19 mouse cellular contexts compared by ENCODE assay signal in the genomic region with DNA sequence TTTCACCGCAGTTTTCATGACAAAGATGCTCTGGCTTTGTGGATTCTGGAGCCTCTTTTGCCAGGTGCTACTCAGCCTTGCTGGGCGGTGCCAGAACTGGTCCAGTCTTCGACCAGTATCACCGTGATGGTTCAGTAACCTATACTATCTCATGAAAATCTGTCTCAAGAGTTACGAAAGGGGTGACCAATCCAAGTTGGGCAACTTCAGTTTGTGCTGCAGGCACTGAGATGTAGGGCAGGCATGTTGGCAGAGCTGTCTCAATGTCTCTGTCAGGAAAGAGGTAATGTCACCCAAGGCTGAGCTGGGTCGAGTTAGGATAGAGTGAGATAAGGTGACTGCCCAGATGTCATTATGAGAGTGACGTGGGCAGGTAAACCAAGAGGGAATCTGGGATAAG.
"Had no signal": no experiment of that assay in that cellular context is flagged by ENCODE, and none has a peak within 500 bp of the region (broad histone marks: within the 10 kb centered on the region; RNA-seq: fewer than 3 reads in every experiment).

No protein-coding gene starts in this region.

- ATAC-seq: liver, postnatal 0 days; lung, postnatal 0 days; midbrain, embryonic 16.5 days had no signal

- DNase-seq: liver, postnatal 0 days; lung, adult 2 months; lung, postnatal 14 days; lung, postnatal 36 days; midbrain, embryonic 14.5 days; right cerebral cortex, postnatal 14 days; spleen, adult 18-20 months; thymus, adult 18-20 months; thymus, postnatal 14 days; thymus, postnatal 36 days had no signal

- H3K27ac ChIP-seq: liver, embryonic 15.5 days; lung, embryonic 15.5 days; macrophage; neural tube, embryonic 13.5 days; neural tube, embryonic 15.5 days had no signal

- H3K4me3 ChIP-seq: liver, embryonic 15.5 days; lung, embryonic 15.5 days; megakaryocyte, embryonic 14.5 days; myocyte; neural tube, embryonic 13.5 days; neural tube, embryonic 15.5 days had no signal
